Mouse (Mus musculus): Measurements from ENCODE around the gene Naa35. TPM values are rescaled to one million over a fixed set of nuclear protein-coding genes. Genes with fewer than 3 reads are reported as not detected.
A peak's percentile ranks its signal among the peaks of the same experiment; 100 is the strongest.

The Naa35 gene
- total and polyA plus RNA-seq, 2 experiments from 2014 or later: 31.3 to 72.5 TPM

- no peak overlapping the region for H3K4me2 ChIP-seq (ENCODE audit: low read depth, low read length)
- H3K9me3 ChIP-seq (replicated peaks; ENCODE audit: control insufficient read depth, low read length): no peaks in the 10 kb centered on the region
- no peak for DNase-seq (ENCODE audit: low spot score)
- H3K27me3 ChIP-seq (ENCODE audit: control insufficient read depth, insufficient read depth, low read length): no peaks in the 10 kb centered on the region
- peaks cover 2% of the 10 kb centered on the region; the same call in 1 of the 2 replicates for H3K4me1 ChIP-seq (ENCODE audit: control insufficient read depth, insufficient read depth)
- H3K4me3 ChIP-seq (ENCODE audit: low read depth, low read length): no peak overlapping the region
- no peak overlapping the region for H3K27ac ChIP-seq (ENCODE audit: low read depth)
- ATAC-seq (ENCODE audit: insufficient read depth, low read depth): no peak
- TF ChIP-seq EP300 (IDR thresholded peaks at IDR 0.05; ENCODE audit: low read depth) (no peak), CTCF (IDR thresholded peaks at IDR 0.05; ENCODE audit: low read depth) (no peak)
- 69% methylated on average over 6 of the region's 6 CpGs for WGBS
- no peak overlapping the region for H3K9ac ChIP-seq (replicated peaks; ENCODE audit: low read depth, low read length)
- peaks cover 15% of the 10 kb centered on the region; the same call in 1 of the 2 replicates for H3K36me3 ChIP-seq (replicated peaks; ENCODE audit: control insufficient read depth, insufficient read depth, low read length)
These were observed 62.4 kb downstream of the Naa35 start for GRCm38 (mm10) chr13:59647484-59647883.

- no peak for DNase-seq (ENCODE audit: low spot score)
- 88% methylated on average over 6 of the region's 6 CpGs for WGBS
- Histone ChIP-seq H3K27ac (ENCODE audit: low read depth) (no peak overlapping the region), H3K36me3 (replicated peaks; ENCODE audit: control insufficient read depth, insufficient read depth, low read length) (peaks cover 13% of the 10 kb centered on the region; the same call in 1 of the 2 replicates), H3K27me3 (ENCODE audit: control insufficient read depth, insufficient read depth, low read length) (no peaks in the 10 kb centered on the region), H3K4me3 (ENCODE audit: low read depth, low read length) (no peak overlapping the region), H3K9ac (replicated peaks; ENCODE audit: low read depth, low read length) (no peak overlapping the region), H3K4me1 (ENCODE audit: control insufficient read depth, insufficient read depth) (peaks cover 2% of the 10 kb centered on the region; the same call in 1 of the 2 replicates), H3K9me3 (replicated peaks; ENCODE audit: control insufficient read depth, low read length) (no peaks in the 10 kb centered on the region), H3K4me2 (ENCODE audit: low read depth, low read length) (no peak overlapping the region)
- ATAC-seq (ENCODE audit: insufficient read depth, low read depth): no peak
- TF ChIP-seq EP300 (IDR thresholded peaks at IDR 0.05; ENCODE audit: low read depth) (no peak), CTCF (IDR thresholded peaks at IDR 0.05; ENCODE audit: low read depth) (no peak)
These were observed 63.5 kb downstream of the Naa35 start for GRCm38 (mm10) chr13:59648598-59648997.

- H3K4me3 ChIP-seq (ENCODE audit: low read depth, low read length): no peak overlapping the region
- DNase-seq (ENCODE audit: low spot score) (no peak), ATAC-seq (ENCODE audit: insufficient read depth, low read depth) (no peak)
- H3K27me3 ChIP-seq (ENCODE audit: control insufficient read depth, insufficient read depth, low read length): no peaks in the 10 kb centered on the region
- no peak overlapping the region for H3K9ac ChIP-seq (replicated peaks; ENCODE audit: low read depth, low read length)
- H3K9me3 ChIP-seq (replicated peaks; ENCODE audit: control insufficient read depth, low read length): no peaks in the 10 kb centered on the region
- H3K4me1 ChIP-seq (ENCODE audit: control insufficient read depth, insufficient read depth): peaks cover 2% of the 10 kb centered on the region; the same call in 1 of the 2 replicates
- H3K4me2 ChIP-seq (ENCODE audit: low read depth, low read length): no peak overlapping the region
- peaks cover 12% of the 10 kb centered on the region; the same call in 1 of the 2 replicates for H3K36me3 ChIP-seq (replicated peaks; ENCODE audit: control insufficient read depth, insufficient read depth, low read length)
- no peak overlapping the region for H3K27ac ChIP-seq (ENCODE audit: low read depth)
- WGBS: 82% methylated on average over 5 of the region's 5 CpGs
- TF ChIP-seq CTCF (IDR thresholded peaks at IDR 0.05; ENCODE audit: low read depth): no peak
- no peak for TF ChIP-seq EP300 (IDR thresholded peaks at IDR 0.05; ENCODE audit: low read depth)
These were observed 64.7 kb downstream of the Naa35 start for GRCm38 (mm10) chr13:59649781-59650180.

GRCm38 (mm10) chr13:59652651-59653050 lies 67.6 kb downstream of the Naa35 start:
- peaks cover 5% of the 10 kb centered on the region; the same call in 1 of the 2 replicates for H3K36me3 ChIP-seq (replicated peaks; ENCODE audit: control insufficient read depth, insufficient read depth, low read length)
- WGBS: 41% methylated on average over 5 of the region's 5 CpGs
- 0 out of 2 replicates have a peak, but pooled peaks have one; percentile 11 for ATAC-seq (ENCODE audit: insufficient read depth, low read depth)

DNA sequence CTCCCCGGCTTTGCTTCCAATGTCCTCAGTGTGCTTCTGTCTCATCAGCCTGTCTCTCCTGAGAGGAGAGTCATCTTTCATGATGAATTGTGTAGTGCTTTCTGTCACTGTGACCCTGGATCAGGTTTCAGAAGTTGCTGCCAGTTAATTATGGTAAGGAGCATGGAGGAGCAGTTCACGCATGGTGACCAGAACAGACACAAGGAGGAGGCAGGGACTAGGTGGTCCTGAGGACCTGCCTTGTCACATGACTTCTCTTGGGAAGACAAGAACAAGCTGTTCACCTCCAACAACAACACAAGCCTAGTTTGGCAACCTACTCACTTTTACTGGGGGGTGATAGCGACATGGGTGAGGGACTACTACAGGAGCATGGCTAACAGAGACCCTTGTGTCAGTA lies 68.1 kb downstream of the Naa35 start:
- no peak overlapping the region for H3K27ac ChIP-seq (ENCODE audit: low read depth)
- ATAC-seq (ENCODE audit: insufficient read depth, low read depth): no peak

More at GRCm38 (mm10) chr13:59652651-59653050, 67.6 kb downstream of the Naa35 start:
- Histone ChIP-seq H3K4me2 (ENCODE audit: low read depth, low read length) (no peak overlapping the region), H3K9me3 (replicated peaks; ENCODE audit: control insufficient read depth, low read length) (no peaks in the 10 kb centered on the region), H3K9ac (replicated peaks; ENCODE audit: low read depth, low read length) (no peak overlapping the region), H3K4me1 (ENCODE audit: control insufficient read depth, insufficient read depth) (peaks cover 8% of the 10 kb centered on the region), H3K27ac (ENCODE audit: low read depth) (no peak overlapping the region), H3K4me3 (ENCODE audit: low read depth, low read length) (no peak overlapping the region), H3K27me3 (ENCODE audit: control insufficient read depth, insufficient read depth, low read length) (no peaks in the 10 kb centered on the region)
- DNase-seq (ENCODE audit: low spot score): no peak
- TF ChIP-seq EP300 (IDR thresholded peaks at IDR 0.05; ENCODE audit: low read depth) (no peak), CTCF (IDR thresholded peaks at IDR 0.05; ENCODE audit: low read depth) (no peak)

DNA sequence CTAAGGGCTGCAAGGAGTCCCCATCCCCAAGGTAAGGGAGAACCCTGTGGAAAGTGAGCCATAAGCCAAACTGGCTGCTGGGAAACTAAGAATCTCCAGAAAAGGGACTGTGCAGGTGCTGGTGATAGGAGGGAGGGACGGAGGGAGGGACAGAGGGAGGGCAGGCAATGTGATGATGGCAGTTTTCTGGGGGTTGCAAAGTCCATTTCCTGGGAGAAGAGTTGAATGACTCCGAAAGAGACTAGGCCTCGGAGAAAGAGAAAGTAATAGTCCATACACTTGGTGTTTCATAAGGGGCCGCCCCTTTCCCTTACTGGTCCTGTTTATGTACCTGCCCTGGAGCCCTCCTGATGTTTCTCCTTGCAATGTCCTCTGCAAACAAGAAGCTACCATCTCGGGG lies 69.4 kb downstream of the Naa35 start:
- no peaks in the 10 kb centered on the region; the same call in 1 of the 2 replicates for H3K36me3 ChIP-seq (replicated peaks; ENCODE audit: control insufficient read depth, insufficient read depth, low read length)
- H3K9me3 ChIP-seq (replicated peaks; ENCODE audit: control insufficient read depth, low read length): no peaks in the 10 kb centered on the region
- no peak for ATAC-seq (ENCODE audit: insufficient read depth, low read depth)
- H3K9ac ChIP-seq (replicated peaks; ENCODE audit: low read depth, low read length): no peak overlapping the region
- TF ChIP-seq EP300 (IDR thresholded peaks at IDR 0.05; ENCODE audit: low read depth): no peak
- no peak for TF ChIP-seq CTCF (IDR thresholded peaks at IDR 0.05; ENCODE audit: low read depth)
- no peak for DNase-seq (ENCODE audit: low spot score)
- H3K27me3 ChIP-seq (ENCODE audit: control insufficient read depth, insufficient read depth, low read length): no peaks in the 10 kb centered on the region
- no peak overlapping the region for H3K27ac ChIP-seq (ENCODE audit: low read depth)
- WGBS: 90% methylated on average over 5 of the region's 5 CpGs
- H3K4me2 ChIP-seq (ENCODE audit: low read depth, low read length): no peak overlapping the region
- H3K4me1 ChIP-seq (ENCODE audit: control insufficient read depth, insufficient read depth): peaks cover 8% of the 10 kb centered on the region
- H3K4me3 ChIP-seq (ENCODE audit: low read depth, low read length): no peak overlapping the region

More for the DNA sequence above, 68.1 kb downstream of the Naa35 start:
- Histone ChIP-seq H3K4me3 (ENCODE audit: low read depth, low read length) (no peak overlapping the region), H3K4me2 (ENCODE audit: low read depth, low read length) (no peak overlapping the region), H3K27me3 (ENCODE audit: control insufficient read depth, insufficient read depth, low read length) (no peaks in the 10 kb centered on the region), H3K36me3 (replicated peaks; ENCODE audit: control insufficient read depth, insufficient read depth, low read length) (peaks cover 5% of the 10 kb centered on the region; the same call in 1 of the 2 replicates), H3K9me3 (replicated peaks; ENCODE audit: control insufficient read depth, low read length) (no peaks in the 10 kb centered on the region), H3K9ac (replicated peaks; ENCODE audit: low read depth, low read length) (no peak overlapping the region), H3K4me1 (ENCODE audit: control insufficient read depth, insufficient read depth) (peaks cover 8% of the 10 kb centered on the region)
- DNase-seq (ENCODE audit: low spot score): no peak
- WGBS: 63% methylated on average over 3 of the region's 3 CpGs
- TF ChIP-seq EP300 (IDR thresholded peaks at IDR 0.05; ENCODE audit: low read depth): no peak
- no peak for TF ChIP-seq CTCF (IDR thresholded peaks at IDR 0.05; ENCODE audit: low read depth)

Data from heart, postnatal 0 days (tissue).